Comparison of ENCODE assay signal across 9 mouse cellular contexts in genomic region chr10:87860181-87861103, GRCm38 (mm10). TPM values are rescaled to one million over a fixed set of nuclear protein-coding genes. Genes with fewer than 3 reads are reported as not detected.
A peak's percentile ranks its signal among the peaks of the same experiment; 100 is the strongest.
DNase-seq lines count a peak whose midpoint lies in the region; ATAC-seq and TF ChIP-seq lines count a peak whose summit lies in the region.
"Had no signal": no experiment of that assay in that cellular context is flagged by ENCODE, and none has a peak within 500 bp of the region (broad histone marks: within the 10 kb centered on the region; RNA-seq: fewer than 3 reads in every experiment).

No protein-coding gene starts in this region.

- no peak for TF ChIP-seq CTCF in lung, embryonic 14.5 days (IDR thresholded peaks at IDR 0.05; ENCODE audit: low read depth)

- H3K4me3 ChIP-seq in lung, embryonic 14.5 days (ENCODE audit: low read depth, low read length) = peak overlapping the region; percentile 46
- H3K4me3 ChIP-seq in embryonic facial prominence, embryonic 10.5 days = peak overlapping the region; percentile 62
- peak overlapping the region; percentile 69 for H3K4me3 ChIP-seq in heart, embryonic 12.5 days
- H3K4me3 ChIP-seq in kidney, embryonic 15.5 days (replicated peaks) = peak overlapping the region; percentile 52

- H3K27ac ChIP-seq in lung, embryonic 14.5 days (ENCODE audit: low read depth) = peak overlapping the region; percentile 92
- H3K27ac ChIP-seq in embryonic facial prominence, embryonic 10.5 days (replicated peaks) = peak overlapping the region; percentile 91
- H3K27ac ChIP-seq in heart, embryonic 12.5 days (ENCODE audit: poor library complexity, severe bottlenecking) = peak overlapping the region; percentile 85
- peak overlapping the region; percentile 74 for H3K27ac ChIP-seq in kidney, embryonic 15.5 days

- peak; percentile 58 for DNase-seq in lung, embryonic 14.5 days
- no peak for DNase-seq in lung, adult 18-20 months
- DNase-seq in embryonic facial prominence, embryonic 10.5 days (ENCODE audit: low spot score) = peak; percentile 79
- peak; percentile 48 for DNase-seq in testis, postnatal 10 days (ENCODE audit: low spot score)
- no peak for DNase-seq in layer of hippocampus, postnatal 10 days (ENCODE audit: low spot score in 2 of 2)

- peak overlapping the region; percentile 71 for H3K9ac ChIP-seq in lung, embryonic 14.5 days
- H3K9ac ChIP-seq in heart, embryonic 12.5 days = peak overlapping the region; percentile 82
- peak overlapping the region; percentile 58 for H3K9ac ChIP-seq in kidney, embryonic 15.5 days

- no peaks in the 10 kb centered on the region for H3K9me3 ChIP-seq in lung, embryonic 14.5 days (ENCODE audit: low read depth, low read length)
- H3K9me3 ChIP-seq in embryonic facial prominence, embryonic 10.5 days = no peaks in the 10 kb centered on the region
- no peaks in the 10 kb centered on the region; the same call in 1 of the 2 replicates for H3K9me3 ChIP-seq in heart, embryonic 12.5 days (replicated peaks)
- no peaks in the 10 kb centered on the region for H3K9me3 ChIP-seq in kidney, embryonic 15.5 days (replicated peaks)

- no peaks in the 10 kb centered on the region for H3K36me3 ChIP-seq in lung, embryonic 14.5 days (ENCODE audit: insufficient read depth)
- peaks cover 11% of the 10 kb centered on the region; the same call in 1 of the 2 replicates for H3K36me3 ChIP-seq in embryonic facial prominence, embryonic 10.5 days (replicated peaks)
- peaks cover 11% of the 10 kb centered on the region; the same call in 1 of the 2 replicates for H3K36me3 ChIP-seq in heart, embryonic 12.5 days
- H3K36me3 ChIP-seq in kidney, embryonic 15.5 days = no peaks in the 10 kb centered on the region
- H3K36me3 ChIP-seq: G1E had no signal

- peak; percentile 25; the same call in 1 of the 2 replicates for ATAC-seq in lung, embryonic 14.5 days (ENCODE audit: insufficient read depth)
- ATAC-seq in heart, embryonic 12.5 days (ENCODE audit: insufficient number of reproducible peaks, low FRiP score) = no peak
- no peak for ATAC-seq in kidney, embryonic 15.5 days (replicated peaks; ENCODE audit: low FRiP score)
- peak; percentile 34 for ATAC-seq in megakaryocyte, adult 5-6 weeks (ENCODE audit: poor library complexity, severe bottlenecking)

- 3% methylated on average over 30 of the region's 30 CpGs for WGBS in lung, embryonic 14.5 days
- WGBS in embryonic facial prominence, embryonic 10.5 days = 1% methylated on average over 30 of the region's 30 CpGs
- 6% methylated on average over 30 of the region's 30 CpGs for WGBS in heart, embryonic 12.5 days
- WGBS in kidney, embryonic 15.5 days = 3% methylated on average over 30 of the region's 30 CpGs

- peak overlapping the region; percentile 67 for H3K4me2 ChIP-seq in lung, embryonic 14.5 days
- H3K4me2 ChIP-seq in heart, embryonic 12.5 days = peak overlapping the region; percentile 80
- H3K4me2 ChIP-seq in kidney, embryonic 15.5 days = peak overlapping the region; percentile 78

- H3K27me3 ChIP-seq in lung, embryonic 14.5 days (ENCODE audit: insufficient read depth, low read length) = 0 out of 2 replicates have a peak, but pooled peaks cover 3% of the 10 kb centered on the region
- no peaks in the 10 kb centered on the region for H3K27me3 ChIP-seq in embryonic facial prominence, embryonic 10.5 days (replicated peaks; ENCODE audit: low read depth, poor library complexity, severe bottlenecking)
- no peaks in the 10 kb centered on the region for H3K27me3 ChIP-seq in heart, embryonic 12.5 days (replicated peaks)
- H3K27me3 ChIP-seq in kidney, embryonic 15.5 days = peaks cover 26% of the 10 kb centered on the region

- H3K4me1 ChIP-seq in lung, embryonic 14.5 days (ENCODE audit: insufficient read depth) = peaks cover 7% of the 10 kb centered on the region
- peaks cover 93% of the 10 kb centered on the region for H3K4me1 ChIP-seq in embryonic facial prominence, embryonic 10.5 days
- H3K4me1 ChIP-seq in heart, embryonic 12.5 days (replicated peaks) = peaks cover 43% of the 10 kb centered on the region
- peaks cover 64% of the 10 kb centered on the region for H3K4me1 ChIP-seq in kidney, embryonic 15.5 days

RNA-seq across cellular contexts. Expression of gene Igf1, which starts 2.4 kb away (rescaled TPM):
- 77.2 and 80.4 TPM in 2 replicates for polyA plus RNA-seq in lung, embryonic 14.5 days (2014; fragmentation: Nextera tagmentation; extraction: Ambion mirVana)
- polyA plus RNA-seq in embryonic facial prominence, embryonic 10.5 days (2016; fragmentation: Nextera tagmentation; extraction: Ambion mirVana) = 38.0 and 48.9 TPM in 2 replicates
- 49.9 and 50.6 TPM in 2 replicates for polyA plus RNA-seq in heart, embryonic 12.5 days (2016; fragmentation: Nextera tagmentation; extraction: Ambion mirVana)
- 33.9 and 37.1 TPM in 2 replicates for polyA plus RNA-seq in kidney, embryonic 15.5 days (2015; fragmentation: Nextera tagmentation; extraction: Ambion mirVana)
- total RNA-seq in megakaryocyte, adult 5-6 weeks (2015) = 0.13 and 2.6 TPM in 2 replicates
- 0.16 and 0.48 TPM in 2 replicates for total RNA-seq in megakaryocyte, adult 5-6 weeks (2017)
- total RNA-seq in layer of hippocampus, postnatal 10 days (2021) = 10 to 100 TPM; 18.5 to 19.9 TPM

Comparison
In these comparisons a context has a peak if more than half of its experiments do, and no peak if none do; other contexts are left out.
1. DNase-seq: peak in lung, embryonic 14.5 days (single experiment), embryonic facial prominence, embryonic 10.5 days (single experiment) and testis, postnatal 10 days (single experiment); none in lung, adult 18-20 months (0 of 2) and layer of hippocampus, postnatal 10 days (0 of 2).
2. ATAC-seq: peak in lung, embryonic 14.5 days (single experiment) and megakaryocyte, adult 5-6 weeks (single experiment); none in heart, embryonic 12.5 days (single experiment) and kidney, embryonic 15.5 days (single experiment).
3. Peak in every context shown above with its lines, with median percentiles within 50 percentile points of each other: H3K27ac ChIP-seq, H3K4me2 ChIP-seq, H3K4me3 ChIP-seq and H3K9ac ChIP-seq.